Mouse (Mus musculus) cerebellum, postnatal 14 days (tissue): ENCODE measurements around the gene Glt6d1.

ENCODE experiments used
- DNase-seq, 2 experiments: peaks; one replicate each; pipeline ENCODE4 v3.0.0; 2021; ENCODE audit warnings: mixed read lengths in 2 of 2

Glt6d1 gene

GRCm38 (mm10) chr2:25789092-25789491 is 26.6 kb downstream of the Glt6d1 start:
- no peak for DNase-seq

DNA sequence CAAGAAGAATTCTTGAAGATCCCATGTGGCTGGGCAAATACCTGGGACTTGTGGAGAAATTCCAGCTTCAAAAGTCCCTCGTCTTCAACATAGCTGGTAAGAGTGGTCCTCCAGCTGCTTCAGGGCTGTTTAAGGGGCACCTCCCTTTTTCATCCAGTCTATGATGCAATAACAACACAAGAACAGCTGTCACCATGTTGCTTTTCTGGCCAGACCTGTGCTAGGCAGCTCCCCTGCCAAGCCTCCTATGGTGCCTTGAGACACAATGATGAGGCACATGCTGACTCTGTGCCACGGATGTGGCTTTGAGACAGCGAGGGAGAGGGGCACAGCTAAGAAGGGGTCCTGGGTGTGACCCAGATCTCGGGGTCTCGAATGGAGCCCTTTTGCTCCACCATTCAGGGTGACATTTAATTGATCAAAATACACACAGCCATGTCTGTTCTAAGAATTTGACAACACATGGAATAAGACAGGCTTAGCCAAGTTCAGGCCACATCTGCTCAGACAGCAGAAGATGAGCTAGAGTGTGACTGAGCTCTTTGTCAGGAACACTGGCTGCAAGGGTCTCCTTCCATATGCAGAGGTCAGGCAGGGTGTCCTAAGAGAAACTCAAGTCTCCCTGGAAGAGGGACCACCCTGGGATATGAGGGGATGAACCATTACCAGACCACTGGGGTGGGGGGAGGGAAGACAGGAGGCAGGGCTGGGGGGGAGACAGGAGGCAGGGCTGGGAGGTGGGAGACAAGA is 29.9 kb downstream of the Glt6d1 start:
- peak in 1 of 2 experiments; percentile 29 for DNase-seq

- DNase-seq = no peak
Measured at GRCm38 (mm10) chr2:25781957-25782356, 33.7 kb downstream of the Glt6d1 start, which contains the start of gene Gm13539. TSS of gene Gm13539 (plus strand) at chr2:25782257.

DNA sequence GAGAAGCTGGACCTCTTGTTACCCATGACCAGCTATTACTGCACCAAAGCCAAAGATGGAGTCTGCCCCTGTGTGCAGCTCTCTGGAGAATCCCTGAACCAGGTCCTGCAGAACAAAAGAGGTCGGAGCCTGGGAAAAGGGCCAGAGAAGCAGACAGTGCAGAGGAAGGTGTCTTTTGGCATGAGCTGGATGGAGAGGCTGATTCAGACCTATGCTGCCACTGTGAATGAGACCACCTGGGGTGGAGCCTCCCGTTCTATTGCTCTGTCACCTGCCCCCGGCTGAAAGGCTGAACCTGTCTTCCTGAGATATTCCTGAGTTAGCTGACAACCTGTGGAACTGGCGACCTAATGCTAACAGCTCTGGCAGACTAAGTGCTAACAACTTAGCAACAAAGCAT is 34.7 kb downstream of the Glt6d1 start:
- peak; percentile 31 to 32 for DNase-seq

GRCm38 (mm10) chr2:25779076-25779475 is 36.6 kb downstream of the Glt6d1 start:
- DNase-seq = no peak

- DNase-seq = no peak
Measured at GRCm38 (mm10) chr2:25776717-25777116, 38.9 kb downstream of the Glt6d1 start, which contains the start of gene Lcn11. TSS of gene Lcn11 (plus strand) at chr2:25777017.

DNA sequence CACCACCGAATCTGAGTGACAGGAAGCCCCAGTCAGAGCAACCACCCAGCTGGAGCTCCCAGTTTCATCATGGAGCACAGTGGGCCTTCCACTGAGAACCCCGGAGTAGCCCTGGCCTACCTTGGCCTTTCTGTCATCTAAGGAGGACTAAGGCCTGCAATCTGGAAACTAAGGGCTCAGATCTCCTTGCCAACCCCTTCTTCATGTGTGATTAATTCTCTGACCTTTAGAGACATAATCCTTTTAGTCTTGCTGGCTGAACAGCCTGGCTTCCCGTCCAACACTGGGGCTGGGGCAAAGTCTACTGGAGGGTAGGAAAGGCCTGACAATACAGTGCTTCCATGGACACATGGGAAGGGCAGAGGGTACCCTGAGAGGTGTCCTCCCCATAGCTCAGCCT is 39.7 kb downstream of the Glt6d1 start:
- DNase-seq = peak; percentile 27 to 37

GRCm38 (mm10) chr2:25774640-25775039 is 41.0 kb downstream of the Glt6d1 start:
- DNase-seq = no peak

GRCm38 (mm10) chr2:25773507-25773906 is 42.1 kb downstream of the Glt6d1 start:
- peak; percentile 36 to 48 for DNase-seq

DNA sequence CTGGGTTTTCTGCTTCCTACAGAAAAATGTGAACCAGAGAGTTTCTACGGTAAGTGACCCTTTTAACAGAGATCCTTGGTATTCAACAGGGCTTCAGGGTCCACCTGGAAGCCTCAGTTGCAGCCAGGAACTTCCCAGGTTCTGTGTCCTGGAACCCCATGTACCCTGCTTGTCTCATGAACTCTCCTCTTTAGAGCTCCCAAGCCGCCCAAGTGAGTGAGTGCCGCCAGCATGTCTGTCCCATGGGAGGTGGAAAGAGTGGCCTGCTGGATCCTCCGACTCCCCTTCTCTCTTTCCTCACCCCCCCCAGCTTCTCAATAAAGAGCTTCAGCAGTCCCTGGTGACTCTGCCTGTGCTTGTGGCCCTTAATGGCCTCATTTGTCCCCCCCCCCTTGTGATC is 47.9 kb downstream of the Glt6d1 start:
- no peak for DNase-seq

GRCm38 (mm10) chr2:25765269-25765668 is 50.4 kb downstream of the Glt6d1 start, which contains the start of gene Lcn3:
TSS of gene Lcn3 (plus strand) at chr2:25765569.
- DNase-seq = no peak

DNA sequence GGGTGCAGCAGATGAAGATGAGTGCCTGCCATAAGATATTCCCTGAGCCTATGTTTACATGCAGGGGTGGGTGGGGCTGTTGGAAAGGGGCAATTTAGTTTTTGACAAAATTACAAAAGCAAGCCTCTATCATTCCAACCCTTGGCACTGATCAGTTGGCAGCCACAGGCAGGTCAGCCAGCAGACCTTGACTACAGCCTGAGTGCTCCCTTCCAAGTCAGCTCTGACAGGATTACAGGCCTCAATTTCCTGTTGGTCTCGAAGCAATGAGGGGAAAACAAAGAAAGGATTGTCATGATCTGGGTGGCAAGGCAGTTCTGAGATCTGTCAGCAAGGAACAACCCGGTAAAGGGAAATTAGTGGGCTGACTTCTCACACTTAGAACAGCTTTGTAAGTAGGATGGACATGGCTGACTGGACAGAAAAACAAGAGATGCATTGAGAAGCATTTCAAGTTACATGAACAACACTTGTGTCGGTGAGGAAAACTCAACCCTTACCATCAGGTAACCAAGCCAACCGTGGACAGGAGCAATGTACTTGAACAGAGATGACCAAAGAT is 57.5 kb downstream of the Glt6d1 start:
- DNase-seq = no peak

GRCm38 (mm10) chr2:25754201-25754600 is 61.4 kb downstream of the Glt6d1 start:
- DNase-seq = no peak
